Mouse (Mus musculus): Measurements from ENCODE around the gene Trp53i11. TPM values are rescaled to one million over a fixed set of nuclear protein-coding genes. Genes with fewer than 3 reads are reported as not detected.

Gene Trp53i11
- polyA plus RNA-seq, 1 experiment from 2014 or later: 48.9 TPM

- no peak overlapping the region for H3K9ac ChIP-seq (ENCODE audit: low read length)
- no peaks in the 10 kb centered on the region for H3K27me3 ChIP-seq (ENCODE audit: control insufficient read depth, insufficient read depth, low read depth, low read length)
- no peak overlapping the region for H3K27ac ChIP-seq (ENCODE audit: low read length)
- ATAC-seq (ENCODE audit: low read depth): no peak
- no peaks in the 10 kb centered on the region for H3K4me1 ChIP-seq (replicated peaks; ENCODE audit: control insufficient read depth, insufficient read depth, low read length)
- no peaks in the 10 kb centered on the region for H3K36me3 ChIP-seq (ENCODE audit: control insufficient read depth, insufficient read depth, low read length)
- H3K4me2 ChIP-seq (ENCODE audit: low read depth, low read length): no peak overlapping the region
- WGBS: 100% methylated on average over 1 of the region's 1 CpGs
- H3K9me3 ChIP-seq (ENCODE audit: control insufficient read depth, low read length): no peaks in the 10 kb centered on the region
- no peak overlapping the region for H3K4me3 ChIP-seq (ENCODE audit: low read length)
Measured at GRCm38 (mm10) chr2:93153833-93154232, 33.5 kb upstream of the Trp53i11 start.

- Histone ChIP-seq H3K9me3 (ENCODE audit: control insufficient read depth, low read length) (no peaks in the 10 kb centered on the region), H3K27ac (ENCODE audit: low read length) (no peak overlapping the region), H3K4me1 (replicated peaks; ENCODE audit: control insufficient read depth, insufficient read depth, low read length) (no peaks in the 10 kb centered on the region), H3K9ac (ENCODE audit: low read length) (no peak overlapping the region), H3K27me3 (ENCODE audit: control insufficient read depth, insufficient read depth, low read depth, low read length) (no peaks in the 10 kb centered on the region), H3K4me3 (ENCODE audit: low read length) (no peak overlapping the region), H3K4me2 (ENCODE audit: low read depth, low read length) (no peak overlapping the region), H3K36me3 (ENCODE audit: control insufficient read depth, insufficient read depth, low read length) (no peaks in the 10 kb centered on the region)
- WGBS: 60% methylated on average over 1 of the region's 1 CpGs
- ATAC-seq (ENCODE audit: low read depth): no peak
Measured at GRCm38 (mm10) chr2:93154486-93155032, 32.8 kb upstream of the Trp53i11 start.

GRCm38 (mm10) chr2:93160467-93161035, 26.8 kb upstream of the Trp53i11 start:
- H3K4me2 ChIP-seq (ENCODE audit: low read depth, low read length): no peak overlapping the region
- H3K27ac ChIP-seq (ENCODE audit: low read length): no peak overlapping the region
- H3K9ac ChIP-seq (ENCODE audit: low read length): no peak overlapping the region
- no peaks in the 10 kb centered on the region for H3K27me3 ChIP-seq (ENCODE audit: control insufficient read depth, insufficient read depth, low read depth, low read length)
- ATAC-seq (ENCODE audit: low read depth): no peak
- H3K4me3 ChIP-seq (ENCODE audit: low read length): no peak overlapping the region
- WGBS: 74% methylated on average over 4 of the region's 4 CpGs
- no peaks in the 10 kb centered on the region for H3K9me3 ChIP-seq (ENCODE audit: control insufficient read depth, low read length)
- peaks cover 9% of the 10 kb centered on the region for H3K4me1 ChIP-seq (replicated peaks; ENCODE audit: control insufficient read depth, insufficient read depth, low read length)
- no peaks in the 10 kb centered on the region for H3K36me3 ChIP-seq (ENCODE audit: control insufficient read depth, insufficient read depth, low read length)

GRCm38 (mm10) chr2:93161914-93162664, 25.3 kb upstream of the Trp53i11 start:
- ATAC-seq (ENCODE audit: low read depth): no peak
- H3K4me3 ChIP-seq (ENCODE audit: low read length): no peak overlapping the region
- 69% methylated on average over 7 of the region's 7 CpGs for WGBS
- no peak overlapping the region for H3K27ac ChIP-seq (ENCODE audit: low read length)
- no peaks in the 10 kb centered on the region for H3K9me3 ChIP-seq (ENCODE audit: control insufficient read depth, low read length)
- H3K4me1 ChIP-seq (replicated peaks; ENCODE audit: control insufficient read depth, insufficient read depth, low read length): peaks cover 9% of the 10 kb centered on the region
- H3K27me3 ChIP-seq (ENCODE audit: control insufficient read depth, insufficient read depth, low read depth, low read length): no peaks in the 10 kb centered on the region
- H3K36me3 ChIP-seq (ENCODE audit: control insufficient read depth, insufficient read depth, low read length): no peaks in the 10 kb centered on the region
- H3K9ac ChIP-seq (ENCODE audit: low read length): no peak overlapping the region
- H3K4me2 ChIP-seq (ENCODE audit: low read depth, low read length): no peak overlapping the region

GRCm38 (mm10) chr2:93162791-93163190, 24.6 kb upstream of the Trp53i11 start:
- 46% methylated on average over 4 of the region's 4 CpGs for WGBS
- H3K27ac ChIP-seq (ENCODE audit: low read length): no peak overlapping the region
- ATAC-seq (ENCODE audit: low read depth): no peak

GRCm38 (mm10) chr2:93163317-93163716, 24.0 kb upstream of the Trp53i11 start:
- WGBS: 6% methylated on average over 2 of the region's 2 CpGs
- H3K9me3 ChIP-seq (ENCODE audit: control insufficient read depth, low read length): no peaks in the 10 kb centered on the region
- H3K27me3 ChIP-seq (ENCODE audit: control insufficient read depth, insufficient read depth, low read depth, low read length): no peaks in the 10 kb centered on the region
- no peak overlapping the region for H3K4me3 ChIP-seq (ENCODE audit: low read length)
- H3K9ac ChIP-seq (ENCODE audit: low read length): no peak overlapping the region
- H3K4me2 ChIP-seq (ENCODE audit: low read depth, low read length): no peak overlapping the region
- H3K36me3 ChIP-seq (ENCODE audit: control insufficient read depth, insufficient read depth, low read length): no peaks in the 10 kb centered on the region
- peaks cover 9% of the 10 kb centered on the region for H3K4me1 ChIP-seq (replicated peaks; ENCODE audit: control insufficient read depth, insufficient read depth, low read length)
- H3K27ac ChIP-seq (ENCODE audit: low read length): no peak overlapping the region
- no peak for ATAC-seq (ENCODE audit: low read depth)

More at GRCm38 (mm10) chr2:93162791-93163190, 24.6 kb upstream of the Trp53i11 start:
- H3K4me3 ChIP-seq (ENCODE audit: low read length): no peak overlapping the region
- H3K4me2 ChIP-seq (ENCODE audit: low read depth, low read length): no peak overlapping the region
- H3K9ac ChIP-seq (ENCODE audit: low read length): no peak overlapping the region
- no peaks in the 10 kb centered on the region for H3K9me3 ChIP-seq (ENCODE audit: control insufficient read depth, low read length)
- H3K4me1 ChIP-seq (replicated peaks; ENCODE audit: control insufficient read depth, insufficient read depth, low read length): peaks cover 9% of the 10 kb centered on the region
- no peaks in the 10 kb centered on the region for H3K27me3 ChIP-seq (ENCODE audit: control insufficient read depth, insufficient read depth, low read depth, low read length)
- H3K36me3 ChIP-seq (ENCODE audit: control insufficient read depth, insufficient read depth, low read length): no peaks in the 10 kb centered on the region

GRCm38 (mm10) chr2:93163750-93164335, 23.5 kb upstream of the Trp53i11 start:
- Histone ChIP-seq H3K4me3 (ENCODE audit: low read length) (no peak overlapping the region), H3K27me3 (ENCODE audit: control insufficient read depth, insufficient read depth, low read depth, low read length) (no peaks in the 10 kb centered on the region), H3K36me3 (ENCODE audit: control insufficient read depth, insufficient read depth, low read length) (no peaks in the 10 kb centered on the region), H3K9ac (ENCODE audit: low read length) (no peak overlapping the region), H3K4me1 (replicated peaks; ENCODE audit: control insufficient read depth, insufficient read depth, low read length) (peaks cover 9% of the 10 kb centered on the region), H3K4me2 (ENCODE audit: low read depth, low read length) (no peak overlapping the region), H3K9me3 (ENCODE audit: control insufficient read depth, low read length) (no peaks in the 10 kb centered on the region), H3K27ac (ENCODE audit: low read length) (no peak overlapping the region)
- ATAC-seq (ENCODE audit: low read depth): no peak
- 44% methylated on average over 6 of the region's 6 CpGs for WGBS

- Histone ChIP-seq H3K27ac (ENCODE audit: low read length) (no peak overlapping the region), H3K36me3 (ENCODE audit: control insufficient read depth, insufficient read depth, low read length) (no peaks in the 10 kb centered on the region)
- 74% methylated on average over 6 of the region's 6 CpGs for WGBS
Measured at GRCm38 (mm10) chr2:93166295-93166694, 21.1 kb upstream of the Trp53i11 start.

GRCm38 (mm10) chr2:93166734-93167406, 20.5 kb upstream of the Trp53i11 start:
- 65% methylated on average over 14 of the region's 14 CpGs for WGBS
- no peaks in the 10 kb centered on the region for H3K36me3 ChIP-seq (ENCODE audit: control insufficient read depth, insufficient read depth, low read length)

More at GRCm38 (mm10) chr2:93166295-93166694, 21.1 kb upstream of the Trp53i11 start:
- Histone ChIP-seq H3K4me1 (replicated peaks; ENCODE audit: control insufficient read depth, insufficient read depth, low read length) (peaks cover 12% of the 10 kb centered on the region), H3K9ac (ENCODE audit: low read length) (no peak overlapping the region), H3K4me3 (ENCODE audit: low read length) (no peak overlapping the region), H3K9me3 (ENCODE audit: control insufficient read depth, low read length) (no peaks in the 10 kb centered on the region), H3K27me3 (ENCODE audit: control insufficient read depth, insufficient read depth, low read depth, low read length) (no peaks in the 10 kb centered on the region), H3K4me2 (ENCODE audit: low read depth, low read length) (no peak overlapping the region)
- ATAC-seq (ENCODE audit: low read depth): no peak

More at GRCm38 (mm10) chr2:93166734-93167406, 20.5 kb upstream of the Trp53i11 start:
- H3K4me3 ChIP-seq (ENCODE audit: low read length): no peak overlapping the region
- no peaks in the 10 kb centered on the region for H3K9me3 ChIP-seq (ENCODE audit: control insufficient read depth, low read length)
- H3K9ac ChIP-seq (ENCODE audit: low read length): no peak overlapping the region
- peaks cover 13% of the 10 kb centered on the region for H3K4me1 ChIP-seq (replicated peaks; ENCODE audit: control insufficient read depth, insufficient read depth, low read length)
- ATAC-seq (ENCODE audit: low read depth): no peak
- H3K27ac ChIP-seq (ENCODE audit: low read length): no peak overlapping the region
- no peak overlapping the region for H3K4me2 ChIP-seq (ENCODE audit: low read depth, low read length)
- H3K27me3 ChIP-seq (ENCODE audit: control insufficient read depth, insufficient read depth, low read depth, low read length): no peaks in the 10 kb centered on the region

All from lung, embryonic 16.5 days (tissue).